Comparison of ENCODE assay signal across 8 mouse cellular contexts in the genomic region with DNA sequence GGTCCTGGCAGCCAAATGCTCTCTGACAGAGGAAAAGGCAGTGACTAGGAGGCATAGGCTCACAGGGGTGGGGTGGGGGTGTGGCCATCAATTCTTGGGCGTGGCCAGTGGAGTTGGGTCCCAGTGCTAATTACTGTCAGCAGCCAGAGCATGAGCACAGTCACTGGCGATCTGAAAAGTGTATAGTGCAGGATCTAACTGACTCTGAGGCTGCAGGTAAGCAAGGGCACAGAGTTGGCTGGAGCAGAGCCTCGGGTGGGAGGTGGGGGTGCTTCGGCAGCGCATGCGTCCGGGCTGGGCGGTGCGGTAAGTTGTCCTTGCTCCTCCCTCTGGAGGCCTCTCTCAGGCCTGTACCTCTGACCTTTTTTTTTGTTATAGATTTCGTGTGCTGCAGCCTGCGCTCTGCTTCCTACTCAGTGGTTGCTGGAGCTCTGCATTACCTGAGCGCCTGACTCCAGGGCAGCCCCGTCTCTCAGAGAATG. TPM values are rescaled to one million over a fixed set of nuclear protein-coding genes. Genes with fewer than 3 reads are reported as not detected.
DNase-seq lines count a peak whose midpoint lies in the region; ATAC-seq and TF ChIP-seq lines count a peak whose summit lies in the region.

A gene (plus strand): TSS at position 146 of the 482 bp plus-strand sequence.

- peak within 1 kb of the TSS; percentile 59; the same call in 1 of the 2 replicates for H3K9ac ChIP-seq in ES-E14 (ENCODE audit: insufficient read depth, low read depth, low read length, poor library complexity, severe bottlenecking)
- H3K9ac ChIP-seq in forebrain, embryonic 12.5 days, result peak within 1 kb of the TSS; percentile 44
- H3K9ac ChIP-seq in limb, embryonic 12.5 days (replicated peaks), result 0 out of 2 replicates have a peak within 1 kb of the TSS, but pooled peaks have one; percentile 34
- H3K9ac ChIP-seq in midbrain, embryonic 13.5 days (replicated peaks), result peak within 1 kb of the TSS; percentile 36; the same call in 1 of the 2 replicates
- H3K9ac ChIP-seq in stomach, postnatal 0 days (ENCODE audit: low read length), result 0 out of 2 replicates have a peak within 1 kb of the TSS, but pooled peaks have one; percentile 13

- no peak for TF ChIP-seq EP300 in stomach, postnatal 0 days (optimal IDR thresholded peaks at IDR 0.05)

- peak; percentile 83 for ATAC-seq in forebrain, embryonic 12.5 days (ENCODE audit: low FRiP score)
- peak; percentile 87 for ATAC-seq in limb, embryonic 12.5 days (ENCODE audit: insufficient number of reproducible peaks, insufficient read depth, low FRiP score, low TSS enrichment, low read depth)
- peak; percentile 91 for ATAC-seq in midbrain, embryonic 13.5 days
- peak; percentile 89 for ATAC-seq in stomach, postnatal 0 days (ENCODE audit: low FRiP score, low TSS enrichment)

- H3K4me1 ChIP-seq in ES-E14 (ENCODE audit: control insufficient read depth in 2 of 2, insufficient read depth in 2 of 2, low read length in 2 of 2, poor library complexity in 1 of 2), result peaks cover 5% of the 10 kb centered on the region in 2 experiments; a peak in 3 of 4 replicates
- peaks cover 8% of the 10 kb centered on the region; the same call in 1 of the 2 replicates for H3K4me1 ChIP-seq in forebrain, embryonic 12.5 days
- H3K4me1 ChIP-seq in limb, embryonic 12.5 days (replicated peaks), result peaks cover 9% of the 10 kb centered on the region; the same call in 1 of the 2 replicates
- H3K4me1 ChIP-seq in midbrain, embryonic 13.5 days (replicated peaks), result peaks cover 8% of the 10 kb centered on the region
- no peaks in the 10 kb centered on the region for H3K4me1 ChIP-seq in stomach, postnatal 0 days (replicated peaks; ENCODE audit: control insufficient read depth, insufficient read depth)

- peak within 1 kb of the TSS; percentile 55 for H3K4me2 ChIP-seq in forebrain, embryonic 12.5 days
- peak within 1 kb of the TSS; percentile 58 for H3K4me2 ChIP-seq in limb, embryonic 12.5 days
- peak within 1 kb of the TSS; percentile 58 for H3K4me2 ChIP-seq in midbrain, embryonic 13.5 days (replicated peaks)
- peak within 1 kb of the TSS; percentile 47 for H3K4me2 ChIP-seq in stomach, postnatal 0 days (replicated peaks; ENCODE audit: low read depth)

- in situ Hi-C loops in ES-E14 (cut with MboI; ENCODE audit: low sequenced_read_pairs in 2 of 2, unreplicated experiment in 2 of 2), result no loop called here

- no peaks in the 10 kb centered on the region for H3K27me3 ChIP-seq in forebrain, embryonic 12.5 days
- H3K27me3 ChIP-seq in limb, embryonic 12.5 days, result no peaks in the 10 kb centered on the region
- no peaks in the 10 kb centered on the region for H3K27me3 ChIP-seq in midbrain, embryonic 13.5 days
- H3K27me3 ChIP-seq in stomach, postnatal 0 days (ENCODE audit: control insufficient read depth, insufficient read depth, low read length), result no peaks in the 10 kb centered on the region

- peak; percentile 44 for DNase-seq in ES-E14 (ENCODE audit: low read depth, low spot score)
- peak; percentile 65 for DNase-seq in c-Kit-positive CD71-positive TER-119-positive erythroid progenitor cells, embryonic 14.5 days (ENCODE audit: low spot score)
- DNase-seq in heart, postnatal 4 days, result peak; percentile 50
- peak; percentile 85 for DNase-seq in stomach, postnatal 0 days (ENCODE audit: low spot score)
- DNase-seq in frontal cortex, adult 2 months (ENCODE audit: extremely low spot score in 1 of 2, low spot score in 1 of 2), result no peak

- peak within 1 kb of the TSS; percentile 34 to 72 for H3K4me3 ChIP-seq in ES-E14 (ENCODE audit: insufficient read depth in 1 of 2, low read depth in 1 of 2, low read length in 2 of 2, poor library complexity in 1 of 2, severe bottlenecking in 1 of 2)
- peak within 1 kb of the TSS; percentile 39 for H3K4me3 ChIP-seq in forebrain, embryonic 12.5 days (replicated peaks)
- H3K4me3 ChIP-seq in limb, embryonic 12.5 days (replicated peaks), result peak within 1 kb of the TSS; percentile 42
- peak within 1 kb of the TSS; percentile 39 for H3K4me3 ChIP-seq in midbrain, embryonic 13.5 days (replicated peaks)
- peak within 1 kb of the TSS; percentile 32 for H3K4me3 ChIP-seq in stomach, postnatal 0 days (ENCODE audit: low read depth, low read length)

- peak within 1 kb of the TSS; percentile 14; the same call in 1 of the 2 replicates for H3K27ac ChIP-seq in ES-E14 (ENCODE audit: insufficient read depth, low read depth, low read length, poor library complexity, severe bottlenecking)
- no peak within 1 kb of the TSS for H3K27ac ChIP-seq in forebrain, embryonic 12.5 days
- peak within 1 kb of the TSS; percentile 70; the same call in 1 of the 2 replicates for H3K27ac ChIP-seq in limb, embryonic 12.5 days
- H3K27ac ChIP-seq in midbrain, embryonic 13.5 days, result no peak within 1 kb of the TSS
- H3K27ac ChIP-seq in stomach, postnatal 0 days (replicated peaks), result no peak within 1 kb of the TSS

- no peak for TF ChIP-seq CTCF in stomach, postnatal 0 days (IDR thresholded peaks at IDR 0.05; ENCODE audit: low read depth)

- H3K36me3 ChIP-seq in ES-E14 (ENCODE audit: control insufficient read depth, insufficient read depth, low read length, poor library complexity, severe bottlenecking), result no peaks in the 10 kb centered on the region
- H3K36me3 ChIP-seq in forebrain, embryonic 12.5 days (replicated peaks), result no peaks in the 10 kb centered on the region
- no peaks in the 10 kb centered on the region for H3K36me3 ChIP-seq in limb, embryonic 12.5 days
- H3K36me3 ChIP-seq in midbrain, embryonic 13.5 days, result no peaks in the 10 kb centered on the region
- H3K36me3 ChIP-seq in stomach, postnatal 0 days (ENCODE audit: control insufficient read depth, insufficient read depth, low read length), result no peaks in the 10 kb centered on the region

- H3K9me3 ChIP-seq in ES-E14 (ENCODE audit: control insufficient read depth, insufficient read depth, low read depth, low read length), result no peaks in the 10 kb centered on the region
- no peaks in the 10 kb centered on the region for H3K9me3 ChIP-seq in forebrain, embryonic 12.5 days
- peaks cover 6% of the 10 kb centered on the region for H3K9me3 ChIP-seq in limb, embryonic 12.5 days
- no peaks in the 10 kb centered on the region for H3K9me3 ChIP-seq in midbrain, embryonic 13.5 days
- no peaks in the 10 kb centered on the region for H3K9me3 ChIP-seq in stomach, postnatal 0 days (ENCODE audit: control insufficient read depth, low read length)

- under 1% methylated on average over 11 of the region's 13 CpGs for WGBS in forebrain, embryonic 12.5 days
- WGBS in limb, embryonic 12.5 days, result 9% methylated on average over 13 of the region's 13 CpGs
- WGBS in midbrain, embryonic 13.5 days, result 6% methylated on average over 13 of the region's 13 CpGs
- WGBS in stomach, postnatal 0 days, result 8% methylated on average over 13 of the region's 13 CpGs

TF ChIP-seq in ES-E14, 5 proteins besides CTCF, POLR2A, EP300 and RAD21:
- TF ChIP-seq HCFC1 (IDR thresholded peaks at IDR 0.05; ENCODE audit: borderline replicate concordance, insufficient read depth, low read length) (no peak), CHD2 (IDR thresholded peaks at IDR 0.05; ENCODE audit: low read depth, low read length) (no peak), ZC3H11A (IDR thresholded peaks at IDR 0.05; ENCODE audit: borderline replicate concordance, low read depth, low read length) (no peak)

RNA-seq across cellular contexts. Expression of the gene that starts here (rescaled TPM):
- total RNA-seq in ES-E14 (2012; rRNA removed), result 2.4 and 3.5 TPM in 2 replicates
- polyA plus RNA-seq in forebrain, embryonic 12.5 days (2016; fragmentation: Nextera tagmentation; extraction: Ambion mirVana), result 1.8 and 2.6 TPM in 2 replicates
- total RNA-seq in heart, postnatal 4 days (2021), result 1 to 10 TPM; 1.2 to 1.8 TPM
- 3.4 and 4.2 TPM in 2 replicates for polyA plus RNA-seq in limb, embryonic 12.5 days (2016; fragmentation: Nextera tagmentation; extraction: Ambion mirVana)
- 1.1 and 2.6 TPM in 2 replicates for polyA plus RNA-seq in midbrain, embryonic 13.5 days (2015; fragmentation: Nextera tagmentation; extraction: Ambion mirVana)
- 5.5 and 6.4 TPM in 2 replicates for polyA plus RNA-seq in stomach, postnatal 0 days (2015; fragmentation: Nextera tagmentation; extraction: Ambion mirVana)
- polyA plus RNA-seq in frontal cortex, adult 2 months (2012; rRNA removed), result 4.0 and 6.1 TPM in 2 replicates

Comparison
In these comparisons a context has a peak if more than half of its experiments do, and no peak if none do; other contexts are left out.
1. DNase-seq: peak in ES-E14 (single experiment), c-Kit-positive CD71-positive TER-119-positive erythroid progenitor cells, embryonic 14.5 days (single experiment), heart, postnatal 4 days (single experiment) and stomach, postnatal 0 days (single experiment); none in frontal cortex, adult 2 months (0 of 2).
2. H3K27ac ChIP-seq: peak in ES-E14 (single experiment) and limb, embryonic 12.5 days (single experiment); none in forebrain, embryonic 12.5 days (single experiment), midbrain, embryonic 13.5 days (single experiment) and stomach, postnatal 0 days (single experiment).
3. Peak in every context shown above with its lines, with median percentiles within 50 percentile points of each other: H3K4me3 ChIP-seq, H3K9ac ChIP-seq, ATAC-seq and H3K4me2 ChIP-seq.